Mouse (Mus musculus) splenic B cell, adult 2 months (primary cell): Measurements from ENCODE around the gene Otx2.

Experiments
- DNase-seq: peaks from one replicate; pipeline ENCODE4 v3.0.0-alpha.2; 2011; ENCODE audit warnings: low read depth, low spot score
- H3K27me3 ChIP-seq: 2 replicates; pipeline ENCODE4 v1.6.1; 2012; ENCODE audit warnings: mild to moderate bottlenecking, low read length, moderate library complexity, mixed read lengths; ENCODE audit not compliant: control insufficient read depth, poor library complexity, insufficient read depth, severe bottlenecking
- H3K36me3 ChIP-seq: 2 replicates; pipeline ENCODE4 v1.6.1; 2012; ENCODE audit warnings: mild to moderate bottlenecking, low read length, moderate library complexity, mixed read lengths; ENCODE audit not compliant: control insufficient read depth, poor library complexity, insufficient read depth, severe bottlenecking

Otx2 gene

DNA sequence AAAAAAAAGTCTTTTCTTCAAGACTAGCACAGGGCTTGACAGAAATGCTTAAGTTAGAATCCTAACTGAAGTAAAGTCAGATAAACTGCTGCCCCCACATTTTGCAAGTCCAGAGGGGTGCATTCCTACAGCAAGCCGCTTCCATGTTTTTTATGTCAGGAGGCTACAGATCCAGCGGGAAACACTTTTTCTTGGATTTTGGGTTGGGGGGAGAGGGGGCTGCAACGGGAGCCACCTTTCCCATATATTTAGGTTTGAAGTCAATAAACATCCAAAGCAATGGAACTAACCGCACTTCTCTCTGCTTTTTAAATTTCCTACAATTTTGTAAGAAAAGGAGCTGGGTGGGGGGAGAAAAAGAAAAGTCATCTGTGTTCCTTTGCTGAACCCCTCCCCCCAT lies 10.1 kb downstream of the Otx2 start:
- Histone ChIP-seq H3K27me3 (no peaks in the 10 kb centered on the region; the same call in 1 of the 2 replicates), H3K36me3 (no peaks in the 10 kb centered on the region)
- DNase-seq, result no peak

DNA sequence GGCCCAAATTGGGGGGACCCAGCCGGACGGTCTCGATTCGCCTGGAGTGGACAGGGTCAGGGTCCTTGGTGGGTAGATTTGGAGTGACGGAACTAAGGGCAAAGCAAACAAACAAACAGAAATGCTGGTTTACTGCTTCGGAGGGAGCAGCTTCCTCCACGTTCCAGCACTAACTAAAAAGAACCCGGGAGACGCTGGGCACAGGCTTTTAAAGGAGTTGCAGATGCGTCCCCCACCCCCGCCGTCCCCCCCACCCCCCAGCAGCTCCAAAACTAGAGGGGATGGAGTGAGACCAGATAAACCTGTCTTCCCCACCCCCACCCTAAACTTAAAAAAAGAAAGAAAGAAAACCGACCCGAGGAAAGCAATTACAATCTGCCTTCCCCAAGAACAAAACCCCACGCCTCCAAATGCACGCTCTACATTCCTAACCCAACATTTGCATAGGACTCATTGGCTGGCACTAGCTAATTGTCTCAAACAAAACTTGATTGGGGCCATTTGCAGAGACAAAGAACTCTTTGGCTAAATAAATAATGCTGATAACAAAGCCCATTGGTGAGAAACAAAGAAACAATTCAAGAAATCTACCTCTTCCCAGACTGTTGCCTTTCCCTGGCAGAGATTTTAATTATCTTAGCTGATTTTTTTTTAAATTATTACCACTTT lies 10.9 kb downstream of the Otx2 start:
- no peak for DNase-seq
- no peaks in the 10 kb centered on the region for H3K27me3 ChIP-seq
- no peaks in the 10 kb centered on the region for H3K36me3 ChIP-seq

DNA sequence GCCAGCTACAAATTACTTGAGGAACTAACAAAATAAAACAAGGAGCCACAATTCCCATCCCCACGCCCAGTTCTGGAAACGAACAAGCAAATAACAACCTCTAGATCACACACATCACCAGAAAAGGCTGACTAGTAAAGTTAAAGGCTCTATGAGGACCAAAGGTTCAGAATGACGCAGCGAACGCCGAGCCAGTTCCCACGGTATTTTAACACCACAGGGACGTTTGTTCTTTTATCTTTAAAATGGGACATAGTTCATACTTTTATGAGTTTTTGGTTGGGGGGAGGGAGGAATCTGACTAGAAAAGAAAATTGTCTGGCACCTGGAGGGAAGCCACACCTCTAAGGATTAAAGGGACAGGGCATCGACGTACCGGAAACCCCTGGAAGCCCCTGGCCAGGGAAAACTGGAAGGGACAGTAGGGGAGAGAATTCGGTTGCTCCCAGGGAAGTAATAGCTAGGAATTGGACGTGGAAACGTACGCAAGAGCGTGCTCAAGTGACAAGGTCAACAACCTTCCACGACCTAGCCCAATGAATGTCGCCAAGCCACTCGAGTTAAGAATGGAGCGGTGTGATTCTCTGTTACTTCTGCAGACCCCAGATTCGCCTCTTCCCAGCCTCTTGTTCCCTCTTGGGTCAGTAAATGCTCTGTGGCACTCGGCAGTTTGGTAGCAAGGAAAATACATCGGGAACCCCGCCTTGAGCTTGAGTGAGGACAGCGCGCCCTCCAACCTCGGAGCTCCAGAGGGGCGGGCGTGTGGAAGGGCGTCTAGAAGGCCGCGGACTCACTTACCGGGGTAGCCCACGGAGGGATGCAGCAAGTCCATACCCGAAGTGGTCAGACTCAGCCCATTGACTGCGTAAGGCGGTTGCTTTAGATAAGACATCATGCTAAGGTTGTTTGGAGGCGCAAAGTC lies 11.7 kb downstream of the Otx2 start:
- DNase-seq, result no peak
- no peaks in the 10 kb centered on the region for H3K27me3 ChIP-seq
- no peaks in the 10 kb centered on the region for H3K36me3 ChIP-seq

DNA sequence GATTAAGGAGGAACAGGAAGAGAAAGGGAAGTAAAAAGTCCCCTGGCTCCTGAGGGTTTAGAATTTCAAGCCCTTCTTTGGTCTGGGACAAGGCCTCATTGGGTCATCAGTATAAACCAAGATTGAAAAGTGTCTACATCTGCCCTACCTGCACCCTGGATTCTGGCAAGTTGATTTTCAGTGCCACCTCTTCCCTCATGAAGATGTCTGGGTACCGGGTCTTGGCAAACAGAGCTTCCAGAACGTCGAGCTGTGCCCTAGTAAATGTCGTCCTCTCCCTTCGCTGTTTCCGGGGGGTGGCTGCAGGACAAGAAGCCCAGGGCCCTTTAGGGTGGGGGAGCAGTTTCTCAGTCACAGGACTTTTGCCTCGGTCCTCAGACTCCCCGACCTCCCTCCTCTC lies 12.5 kb downstream of the Otx2 start:
- H3K36me3 ChIP-seq, result no peaks in the 10 kb centered on the region
- no peak for DNase-seq
- no peaks in the 10 kb centered on the region; the same call in 1 of the 2 replicates for H3K27me3 ChIP-seq

DNA sequence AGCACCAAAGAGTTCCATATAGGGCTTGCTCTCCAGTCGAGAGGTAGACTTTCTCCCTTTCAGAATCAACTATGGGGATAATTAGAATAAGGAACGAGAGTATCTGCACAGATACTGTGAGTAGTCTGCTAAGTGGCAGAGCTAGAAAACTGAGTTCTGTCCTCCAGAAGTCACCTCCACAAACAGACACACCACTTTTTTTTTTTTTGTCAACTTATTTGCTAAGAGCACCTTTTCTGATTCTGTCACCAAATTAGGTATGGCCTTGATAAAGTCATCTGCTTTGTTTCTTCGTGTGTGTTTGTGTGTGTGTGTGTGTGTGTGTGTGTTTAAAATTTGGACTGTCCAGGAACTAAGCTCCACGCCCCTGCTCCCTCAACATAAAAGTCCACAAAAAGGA lies 13.0 kb downstream of the Otx2 start:
- Histone ChIP-seq H3K27me3 (no peaks in the 10 kb centered on the region; the same call in 1 of the 2 replicates), H3K36me3 (no peaks in the 10 kb centered on the region)
- DNase-seq, result no peak

DNA sequence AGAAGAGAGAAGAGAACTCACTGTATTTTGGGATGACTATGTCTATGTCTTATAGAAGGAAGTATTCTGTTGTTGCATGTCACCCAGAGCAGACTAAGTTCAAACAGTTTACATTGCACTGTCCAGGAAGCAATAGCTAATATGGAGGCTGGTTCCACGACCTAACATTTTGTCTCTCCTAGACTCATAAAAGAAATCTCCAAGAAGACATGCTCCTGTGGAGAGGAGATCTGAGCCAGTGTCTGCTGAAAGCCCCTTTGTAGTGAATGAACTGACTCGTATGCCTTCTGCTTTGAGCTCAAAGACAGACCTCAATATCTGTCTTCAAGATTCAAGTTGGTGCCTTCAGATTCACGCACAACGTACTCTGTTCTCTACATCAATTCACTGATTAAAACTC lies 14.0 kb downstream of the Otx2 start:
- DNase-seq, result no peak
- H3K27me3 ChIP-seq, result peaks cover 4% of the 10 kb centered on the region; the same call in 1 of the 2 replicates

DNA sequence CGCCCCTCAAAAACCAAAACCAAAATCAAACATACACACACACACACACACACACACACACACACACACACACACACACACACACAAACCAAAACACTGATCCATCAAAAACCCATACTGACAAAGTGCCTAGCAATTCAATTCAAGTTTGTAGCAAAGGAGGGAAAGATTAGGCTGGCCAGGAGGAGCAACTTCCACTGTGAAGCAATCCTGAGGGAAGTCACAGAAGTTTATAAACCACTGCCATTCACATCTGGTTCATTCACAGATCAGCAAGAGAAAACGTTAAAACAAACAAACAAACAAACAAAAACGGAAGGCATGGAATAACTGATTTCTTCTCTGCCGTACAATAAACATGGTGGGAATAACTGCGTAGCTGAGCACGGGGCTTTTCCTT lies 16.4 kb downstream of the Otx2 start:
- Histone ChIP-seq H3K27me3 (peaks cover 4% of the 10 kb centered on the region; the same call in 1 of the 2 replicates), H3K36me3 (no peaks in the 10 kb centered on the region)
- DNase-seq, result no peak

More for the DNA sequence above, 14.0 kb downstream of the Otx2 start:
- H3K36me3 ChIP-seq, result no peaks in the 10 kb centered on the region

DNA sequence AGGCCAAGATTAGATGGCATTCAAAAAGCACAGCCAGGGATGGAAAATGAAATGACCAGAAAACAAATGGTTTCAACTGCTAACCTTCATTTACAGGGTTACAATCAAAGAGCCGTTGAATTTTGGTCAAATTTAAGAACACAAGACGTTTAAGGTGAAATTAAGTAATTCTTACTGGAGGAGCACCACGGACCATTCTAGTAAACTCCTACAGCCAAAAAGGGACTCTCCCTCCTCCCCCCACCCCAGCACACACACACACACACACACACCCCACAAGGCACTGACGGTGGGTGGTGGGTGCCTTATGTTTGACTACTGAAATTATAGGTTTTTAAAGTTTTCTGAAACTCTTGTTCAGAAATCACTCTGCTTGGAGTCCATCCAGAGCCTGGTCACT lies 16.9 kb downstream of the Otx2 start:
- no peak for DNase-seq
- peaks cover 4% of the 10 kb centered on the region; the same call in 1 of the 2 replicates for H3K27me3 ChIP-seq

DNA sequence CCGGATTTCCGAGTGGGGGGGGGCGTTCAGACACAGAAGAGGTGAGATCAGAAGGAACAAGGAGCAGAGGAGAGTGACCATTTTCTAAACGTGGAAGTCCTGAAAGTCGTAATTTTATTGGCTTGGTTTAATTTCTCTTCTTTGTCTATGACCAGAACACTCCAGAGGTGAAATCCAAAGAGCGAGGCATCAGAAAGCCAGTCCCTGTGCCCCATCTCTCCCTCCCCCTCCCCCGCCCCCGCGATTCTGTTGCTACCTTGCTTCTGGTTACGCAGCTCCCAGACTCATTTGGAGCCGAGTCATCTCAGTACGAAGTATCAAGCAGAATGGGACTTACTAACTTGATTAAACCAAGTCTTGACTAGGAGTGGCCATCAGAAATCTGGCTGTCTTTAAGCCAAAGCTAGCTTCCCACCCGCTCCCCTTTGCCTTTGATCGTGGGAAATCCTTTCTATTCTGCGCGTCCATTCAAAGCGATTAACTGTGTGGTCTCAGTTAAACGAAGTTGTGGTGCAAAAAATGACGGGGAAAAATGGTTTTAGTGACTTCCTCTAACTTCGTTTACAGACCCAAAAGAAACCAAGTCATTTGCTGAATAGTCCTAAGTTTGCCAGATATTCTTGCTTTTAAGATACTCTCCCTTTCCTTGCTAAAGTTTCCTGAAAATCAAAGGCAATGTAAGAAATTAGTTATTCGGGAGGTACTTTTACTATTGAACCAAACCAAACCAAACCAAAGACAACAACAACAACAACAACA lies 17.6 kb downstream of the Otx2 start:
- no peak for DNase-seq
- Histone ChIP-seq H3K27me3 (peaks cover 4% of the 10 kb centered on the region; the same call in 1 of the 2 replicates), H3K36me3 (no peaks in the 10 kb centered on the region)

More for the DNA sequence above, 16.9 kb downstream of the Otx2 start:
- no peaks in the 10 kb centered on the region for H3K36me3 ChIP-seq

DNA sequence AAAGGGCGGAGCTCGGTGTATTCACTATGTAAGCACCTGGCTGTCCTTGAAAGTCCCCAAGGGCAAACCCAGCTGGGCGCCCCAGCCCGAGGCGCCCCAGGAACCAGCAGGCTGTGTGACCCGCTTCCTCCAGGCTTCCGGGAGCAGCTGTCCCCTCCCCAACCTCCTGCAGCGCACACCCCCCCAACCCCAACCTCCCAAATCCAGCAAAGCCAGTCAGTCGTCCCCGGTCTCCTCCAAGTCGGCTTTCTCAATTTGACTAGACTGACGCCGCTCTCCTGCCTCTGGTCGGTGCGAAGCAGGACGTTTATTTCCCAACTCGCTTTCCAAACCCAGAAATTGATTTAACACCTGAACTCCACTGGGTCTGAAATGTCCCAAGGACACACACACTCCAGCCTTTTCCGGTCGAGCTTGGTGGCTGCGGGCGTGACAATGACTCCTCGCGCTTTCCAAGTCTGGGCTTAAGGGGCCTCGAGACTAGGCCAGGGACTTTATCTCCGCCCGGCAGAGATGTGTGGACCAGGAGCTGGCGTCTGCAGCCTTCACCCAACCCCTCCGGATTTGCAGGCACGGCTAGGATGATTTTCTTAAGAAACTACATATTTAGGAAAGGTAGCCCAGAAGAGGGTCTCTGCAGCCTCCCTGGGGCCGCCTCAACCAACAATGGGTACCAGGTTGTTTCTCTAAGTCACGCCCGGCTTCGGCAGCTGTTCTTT lies 18.4 kb downstream of the Otx2 start:
- H3K36me3 ChIP-seq, result no peaks in the 10 kb centered on the region
- peaks cover 4% of the 10 kb centered on the region; the same call in 1 of the 2 replicates for H3K27me3 ChIP-seq
- DNase-seq, result no peak

DNA sequence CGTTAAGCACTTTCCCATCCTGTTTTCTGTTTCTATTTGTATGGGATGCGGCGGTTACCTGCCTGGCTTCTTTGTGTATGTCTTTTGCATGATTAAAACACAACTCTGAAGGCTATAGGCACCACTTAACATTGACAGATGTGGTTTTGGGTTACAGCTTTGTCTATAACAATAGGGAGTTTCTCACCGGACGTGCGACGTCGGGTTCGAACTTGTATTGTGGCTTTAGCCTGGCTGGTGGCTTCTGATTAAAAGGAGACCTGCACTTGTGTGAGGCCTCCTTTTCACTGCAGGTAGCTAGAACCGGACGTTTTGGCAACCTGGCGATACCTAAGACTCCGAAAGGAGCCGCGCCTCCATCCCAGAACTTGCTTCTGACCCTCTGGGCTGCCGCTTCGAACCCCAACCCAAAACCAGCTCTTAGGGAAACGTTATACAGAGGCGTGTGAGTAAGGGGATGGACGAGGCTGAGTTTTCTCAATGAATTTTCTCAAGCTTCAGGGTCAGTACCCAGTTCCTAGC lies 19.0 kb downstream of the Otx2 start:
- H3K27me3 ChIP-seq, result peaks cover 4% of the 10 kb centered on the region; the same call in 1 of the 2 replicates
- no peak for DNase-seq
- no peaks in the 10 kb centered on the region for H3K36me3 ChIP-seq

DNA sequence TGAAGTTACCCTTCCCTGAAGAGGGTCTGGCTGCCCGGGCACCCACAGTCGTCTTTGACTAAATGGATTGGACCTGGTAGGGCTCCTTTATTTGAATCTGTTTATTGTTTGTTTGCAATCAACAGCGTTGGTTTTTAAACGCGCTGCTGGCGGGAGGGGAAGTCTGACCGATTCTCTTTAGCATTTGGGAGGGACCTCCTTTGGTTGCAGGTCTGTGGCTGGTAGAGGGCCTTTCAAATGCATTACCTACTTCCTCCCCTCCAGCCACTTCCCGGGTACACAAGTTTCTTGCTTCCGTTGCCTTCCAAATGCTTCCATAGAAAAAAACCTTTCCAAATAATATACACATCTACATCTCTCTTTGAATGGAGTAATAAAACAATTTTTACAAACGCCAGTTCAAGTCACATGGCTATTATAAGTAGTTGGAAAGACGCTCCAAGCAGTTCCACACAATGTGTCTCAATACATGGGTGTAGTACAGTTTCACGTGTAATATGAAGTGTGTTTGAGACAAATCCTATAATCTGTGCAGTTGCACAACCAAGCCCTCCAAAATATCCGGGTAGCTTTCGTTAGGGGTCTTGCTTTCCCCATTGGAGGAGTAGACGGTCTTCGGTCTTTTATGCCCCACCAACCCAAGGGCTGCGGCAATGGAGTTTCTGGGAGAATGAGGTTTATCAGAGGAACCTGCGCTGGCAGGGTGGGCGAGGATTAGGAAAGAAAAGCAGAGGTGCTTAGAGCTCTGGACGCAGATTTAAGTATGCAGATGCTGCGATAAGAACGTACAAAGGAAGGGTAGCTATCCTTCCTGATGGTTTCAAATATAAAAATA lies 19.7 kb downstream of the Otx2 start:
- DNase-seq, result no peak
- H3K27me3 ChIP-seq, result peaks cover 4% of the 10 kb centered on the region; the same call in 1 of the 2 replicates
- H3K36me3 ChIP-seq, result no peaks in the 10 kb centered on the region

DNA sequence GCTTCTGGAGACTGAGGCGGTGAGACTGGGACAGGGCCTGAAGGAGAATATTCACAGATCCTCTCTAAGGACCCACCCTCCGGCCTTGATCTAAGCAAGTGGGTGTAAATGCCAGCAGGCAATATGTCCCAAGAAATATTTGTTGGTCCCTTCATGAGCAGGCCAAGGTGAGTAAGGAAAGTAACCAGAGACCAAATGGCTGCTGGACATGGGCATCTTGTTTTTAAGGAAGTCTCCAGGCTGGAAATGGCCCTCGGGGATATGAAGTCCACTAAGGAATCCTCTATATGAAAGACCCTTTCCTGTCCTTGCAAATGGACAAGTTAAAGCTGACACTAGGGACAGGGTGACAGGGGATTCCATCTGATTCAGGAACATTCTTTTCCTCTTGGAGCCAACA lies 20.5 kb downstream of the Otx2 start:
- H3K36me3 ChIP-seq, result no peaks in the 10 kb centered on the region
- H3K27me3 ChIP-seq, result peaks cover 4% of the 10 kb centered on the region; the same call in 1 of the 2 replicates
- DNase-seq, result no peak
